Mouse (Mus musculus) neural tube, embryonic 12.5 days (tissue): Measurements from ENCODE around the gene Ppp6r2. TPM values are rescaled to one million over a fixed set of nuclear protein-coding genes. Genes with fewer than 3 reads are reported as not detected.

ENCODE experiments used
- ATAC-seq: fragments of 200-750 bp; cut with Nextera tagmentation; 2 replicates; pipeline ENCODE4 v1.8.0; 2017; ENCODE audit warnings: low read depth, mild to moderate bottlenecking, moderate TSS enrichment, moderate library complexity; ENCODE audit not compliant: low FRiP score
- H3K27ac ChIP-seq: fragments of 300-500 bp; sonication (generic); 2 replicates; pipeline ENCODE4 v1.5.1; 2016
- H3K27me3 ChIP-seq: fragments of 300-500 bp; sonication (generic); replicated peaks from 2 replicates; pipeline ENCODE4 v1.6.1; 2016; ENCODE audit warnings: mild to moderate bottlenecking
- H3K36me3 ChIP-seq: fragments of 300-500 bp; sonication (generic); 2 replicates; pipeline ENCODE4 v1.6.1; 2016; ENCODE audit warnings: mild to moderate bottlenecking
- H3K4me1 ChIP-seq: fragments of 300-500 bp; sonication (generic); 2 replicates; pipeline ENCODE4 v1.6.1; 2016
- H3K4me2 ChIP-seq: fragments of 300-500 bp; sonication (generic); replicated peaks from 2 replicates; pipeline ENCODE4 v1.6.1; 2016; ENCODE audit warnings: mild to moderate bottlenecking
- H3K4me3 ChIP-seq: fragments of 300-500 bp; sonication (generic); 2 replicates; pipeline ENCODE4 v1.5.1; 2016
- H3K9ac ChIP-seq: fragments of 300-500 bp; sonication (generic); 2 replicates; pipeline ENCODE4 v1.6.1; 2016; ENCODE audit warnings: mild to moderate bottlenecking
- H3K9me3 ChIP-seq: fragments of 300-500 bp; sonication (generic); 2 replicates; pipeline ENCODE4 v1.6.1; 2016; ENCODE audit warnings: mild to moderate bottlenecking
- WGBS: fragments of 180-500 bp; shearing (Covaris S2); methylation state at CpG from one replicate; pipeline ENCODE4 v1.1.7; 2016; 5-methylcytosine and 5-hydroxymethylcytosine counted together
- polyA plus RNA-seq: library from polyadenylated mRNA; unstranded; fragments of >200 nt; fragmentation: Nextera tagmentation; extraction: Ambion mirVana; gene quantifications from 2 replicates; pipeline ENCODE4 v1.2.1, GENCODE M21; 2016

Ppp6r2 gene
- polyA plus RNA-seq, 1 experiment from 2014 or later, result 56.9 TPM

DNA sequence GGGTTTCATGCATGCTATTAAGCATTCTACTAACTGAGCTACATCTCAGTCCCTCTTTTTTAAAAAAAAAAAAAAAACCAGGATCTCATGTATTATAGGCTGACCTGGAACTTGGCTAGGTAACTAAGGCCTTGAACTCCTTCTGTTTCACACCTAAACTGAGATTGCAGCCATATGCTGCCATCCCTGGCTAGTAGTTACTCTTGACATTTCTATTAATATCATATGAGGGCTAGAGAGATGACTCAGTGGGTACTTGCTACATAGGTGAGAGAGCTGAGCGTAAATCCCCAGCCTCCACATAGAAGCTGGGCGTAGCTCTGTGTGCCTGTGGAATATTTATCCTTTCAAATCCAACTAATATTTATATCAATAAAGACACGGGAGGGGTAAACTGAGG is 3.6 kb downstream of the Ppp6r2 start:
- Histone ChIP-seq H3K9me3 (no peaks in the 10 kb centered on the region), H3K4me3 (no peak overlapping the region), H3K27ac (no peak overlapping the region), H3K27me3 (no peaks in the 10 kb centered on the region), H3K4me2 (no peak overlapping the region), H3K36me3 (peaks cover 17% of the 10 kb centered on the region), H3K4me1 (peaks cover 23% of the 10 kb centered on the region), H3K9ac (no peak overlapping the region)
- no peak for ATAC-seq
- WGBS, result 94% methylated on average over 3 of the region's 3 CpGs

DNA sequence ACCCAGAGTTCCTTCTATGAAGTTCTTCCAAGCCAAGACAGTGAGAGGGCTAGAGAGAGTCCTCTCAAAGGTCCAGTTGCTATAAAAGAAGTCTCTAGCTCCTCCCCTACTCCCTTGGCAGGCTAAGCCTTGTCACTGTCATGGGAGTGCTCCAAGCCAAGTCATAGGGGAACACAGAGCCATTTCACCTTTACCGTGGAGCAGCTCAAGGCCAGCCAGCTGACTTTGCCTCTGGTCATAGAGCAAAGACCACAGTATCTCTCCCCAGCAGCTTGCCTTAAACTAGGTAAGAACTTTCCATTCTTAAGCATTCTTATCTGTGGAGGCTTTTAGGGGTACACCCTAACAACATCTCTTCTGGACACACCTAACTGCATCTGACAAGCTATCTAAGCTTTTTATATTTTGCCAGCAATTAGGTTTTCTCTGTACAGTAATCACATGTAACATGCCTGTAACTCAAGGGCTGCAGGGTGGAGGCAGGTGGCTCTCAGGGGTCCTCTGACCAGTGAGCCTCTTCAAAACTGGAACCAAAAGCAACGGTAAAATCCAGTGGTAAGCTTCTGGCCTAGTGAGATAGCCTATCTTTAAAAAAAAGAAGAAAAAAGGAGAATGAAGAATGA is 4.4 kb downstream of the Ppp6r2 start:
- no peak overlapping the region for H3K9ac ChIP-seq
- H3K9me3 ChIP-seq, result no peaks in the 10 kb centered on the region
- no peak overlapping the region for H3K4me2 ChIP-seq
- H3K4me1 ChIP-seq, result peaks cover 23% of the 10 kb centered on the region
- no peak overlapping the region for H3K27ac ChIP-seq
- WGBS, result 85% methylated on average over 2 of the region's 2 CpGs
- ATAC-seq, result no peak
- H3K4me3 ChIP-seq, result no peak overlapping the region
- H3K27me3 ChIP-seq, result no peaks in the 10 kb centered on the region
- peaks cover 17% of the 10 kb centered on the region for H3K36me3 ChIP-seq

DNA sequence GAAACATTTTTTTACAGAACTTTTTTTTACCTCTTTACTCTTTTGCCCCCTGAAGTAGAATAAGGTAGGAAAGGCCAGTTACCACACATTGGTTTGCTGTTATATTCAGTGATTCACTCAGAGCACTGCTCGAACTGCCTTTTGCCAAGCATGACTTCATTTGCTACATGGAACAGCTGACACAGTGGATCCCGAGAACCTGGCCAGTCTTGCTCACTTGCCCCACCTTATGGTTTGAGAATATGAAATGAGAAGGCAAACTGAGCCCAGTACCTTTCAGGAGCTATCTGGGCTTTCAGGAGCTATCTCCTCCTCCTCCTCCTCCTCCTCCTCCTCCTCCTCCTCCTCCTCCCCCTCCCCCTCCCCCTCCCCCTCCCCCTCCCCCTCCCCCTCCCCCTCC is 22.2 kb downstream of the Ppp6r2 start:
- Histone ChIP-seq H3K4me3 (no peak overlapping the region), H3K27me3 (no peaks in the 10 kb centered on the region), H3K4me2 (no peak overlapping the region), H3K4me1 (no peaks in the 10 kb centered on the region), H3K27ac (no peak overlapping the region), H3K9ac (no peak overlapping the region), H3K9me3 (no peaks in the 10 kb centered on the region), H3K36me3 (0 out of 2 replicates have a peak, but pooled peaks cover 7% of the 10 kb centered on the region)
- ATAC-seq, result no peak
- 62% methylated on average over 2 of the region's 2 CpGs for WGBS

DNA sequence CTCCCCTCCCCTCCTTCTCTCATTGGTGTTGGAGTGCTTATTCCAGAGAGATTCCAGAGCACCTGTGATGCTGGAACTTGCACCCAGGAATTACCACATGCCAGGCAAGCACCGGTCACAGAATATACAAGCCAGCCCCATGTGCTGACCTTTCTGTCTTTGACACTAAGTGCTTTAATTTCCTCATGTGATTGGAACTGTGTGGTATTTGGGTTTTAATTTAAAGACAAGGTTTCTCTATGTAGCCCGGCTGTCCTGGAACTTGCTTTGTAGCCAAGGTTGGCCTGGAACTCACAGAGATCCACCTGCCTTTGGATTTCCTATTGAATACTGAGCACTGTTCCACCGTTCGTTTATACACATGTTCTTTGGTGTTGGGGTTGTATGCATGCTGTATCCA is 22.7 kb downstream of the Ppp6r2 start:
- no peak for ATAC-seq
- Histone ChIP-seq H3K4me3 (no peak overlapping the region), H3K4me1 (no peaks in the 10 kb centered on the region), H3K27ac (no peak overlapping the region), H3K9ac (no peak overlapping the region), H3K27me3 (no peaks in the 10 kb centered on the region), H3K36me3 (0 out of 2 replicates have a peak, but pooled peaks cover 7% of the 10 kb centered on the region), H3K9me3 (no peaks in the 10 kb centered on the region), H3K4me2 (no peak overlapping the region)
- 90% methylated on average over 4 of the region's 4 CpGs for WGBS

DNA sequence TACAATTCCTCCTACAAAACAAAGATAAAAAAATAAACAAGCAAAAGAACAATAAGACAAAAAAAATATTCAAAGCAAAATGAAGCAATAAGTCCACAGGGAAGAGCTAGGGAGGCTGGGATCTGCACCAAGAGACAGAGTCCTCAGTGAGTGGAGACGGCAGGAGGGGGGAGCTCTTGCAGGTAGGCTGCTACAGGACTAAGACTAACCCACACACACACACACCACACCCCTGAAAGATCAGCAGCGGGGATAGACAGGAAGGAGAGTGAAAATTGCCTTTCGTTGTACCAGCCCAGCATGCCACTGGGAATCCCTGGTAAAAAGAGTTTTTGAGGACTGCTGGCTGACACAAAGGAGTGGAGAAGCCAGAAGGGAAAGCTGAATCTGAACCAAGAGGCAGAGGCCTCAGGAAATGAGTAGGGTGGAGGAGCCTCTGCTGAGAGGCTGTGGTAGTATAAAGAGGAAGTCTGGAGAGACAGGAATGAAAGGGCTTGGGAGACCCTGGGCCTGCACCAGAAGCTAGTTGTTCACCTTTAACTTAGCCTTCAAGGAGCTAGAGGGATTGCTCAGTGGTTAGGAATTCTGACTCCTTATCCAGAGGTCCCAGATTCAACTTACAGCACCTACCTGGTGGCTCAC is 28.5 kb downstream of the Ppp6r2 start:
- Histone ChIP-seq H3K9ac (no peak overlapping the region), H3K4me3 (no peak overlapping the region), H3K9me3 (no peaks in the 10 kb centered on the region), H3K4me2 (no peak overlapping the region), H3K4me1 (no peaks in the 10 kb centered on the region), H3K27ac (no peak overlapping the region), H3K27me3 (no peaks in the 10 kb centered on the region), H3K36me3 (peaks cover 26% of the 10 kb centered on the region)
- no peak for ATAC-seq
- WGBS, result 73% methylated on average over 3 of the region's 3 CpGs

DNA sequence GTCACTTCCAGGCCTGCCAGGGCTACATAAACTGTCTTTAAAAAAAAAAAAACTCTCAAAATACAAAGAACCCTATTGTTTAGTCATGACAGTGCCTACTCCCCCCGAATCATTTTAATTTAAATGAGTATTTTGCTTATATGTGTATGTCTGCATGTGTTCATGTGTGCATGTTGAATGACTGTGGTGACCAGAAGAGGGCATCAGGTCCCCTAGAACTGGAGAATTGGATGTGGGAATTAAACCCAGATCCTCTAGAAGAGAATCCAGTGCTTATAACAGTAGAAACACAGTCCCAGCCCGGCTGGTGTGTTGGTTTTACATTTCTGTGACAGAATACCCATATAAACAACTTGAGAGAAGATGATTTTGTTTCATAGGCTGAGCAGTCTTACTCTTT is 29.7 kb downstream of the Ppp6r2 start:
- H3K9ac ChIP-seq, result no peak overlapping the region
- H3K9me3 ChIP-seq, result no peaks in the 10 kb centered on the region
- no peaks in the 10 kb centered on the region for H3K4me1 ChIP-seq
- 84% methylated on average over 2 of the region's 2 CpGs for WGBS
- no peak overlapping the region for H3K27ac ChIP-seq
- no peak overlapping the region for H3K4me2 ChIP-seq
- no peak overlapping the region for H3K4me3 ChIP-seq
- H3K27me3 ChIP-seq, result no peaks in the 10 kb centered on the region
- ATAC-seq, result no peak
- peaks cover 29% of the 10 kb centered on the region for H3K36me3 ChIP-seq

DNA sequence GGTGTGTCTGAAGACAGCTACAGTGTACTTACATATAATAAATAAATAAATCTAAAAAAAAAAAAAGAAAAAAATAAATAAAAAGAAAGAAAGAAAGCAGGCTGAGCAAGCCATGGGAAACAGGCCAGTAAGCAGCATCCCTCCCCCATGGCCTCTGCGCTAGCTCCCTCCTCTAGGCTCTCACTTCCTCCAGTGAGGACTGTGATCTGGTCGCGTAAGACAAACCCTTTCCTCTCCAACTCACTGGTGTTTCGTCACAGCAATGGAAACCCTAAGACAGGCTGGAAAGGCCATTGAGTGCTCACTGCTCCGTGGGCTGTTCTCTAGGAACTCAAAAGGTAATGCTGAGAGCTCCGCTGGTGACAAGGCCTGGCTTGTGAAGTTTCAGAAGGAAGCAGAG is 37.7 kb downstream of the Ppp6r2 start:
- no peak overlapping the region for H3K27ac ChIP-seq
- WGBS, result 89% methylated on average over 6 of the region's 6 CpGs
- H3K4me2 ChIP-seq, result no peak overlapping the region
- H3K9ac ChIP-seq, result no peak overlapping the region
- H3K36me3 ChIP-seq, result peaks cover 29% of the 10 kb centered on the region
- H3K4me3 ChIP-seq, result no peak overlapping the region
- no peaks in the 10 kb centered on the region for H3K27me3 ChIP-seq
- no peaks in the 10 kb centered on the region for H3K4me1 ChIP-seq
- no peaks in the 10 kb centered on the region for H3K9me3 ChIP-seq
- ATAC-seq, result no peak

DNA sequence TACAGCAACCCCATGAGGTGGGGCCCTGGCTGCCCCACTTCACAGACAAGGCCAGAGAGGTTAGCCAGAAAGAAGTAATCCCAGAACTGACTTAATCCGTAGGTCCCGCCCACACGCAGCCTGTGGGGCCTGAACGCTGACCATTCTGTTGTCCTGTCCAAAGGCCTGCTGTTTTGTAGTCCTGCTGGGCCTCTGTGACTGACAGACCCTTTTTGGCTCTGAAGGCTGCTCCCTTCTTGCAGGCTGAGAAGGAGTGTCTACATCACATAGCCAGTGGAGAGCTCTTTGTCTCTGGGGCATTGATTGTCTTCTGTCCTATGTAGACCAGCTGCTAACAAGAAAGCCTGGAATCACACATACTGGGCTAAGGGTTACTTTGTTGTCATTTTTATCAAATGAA is 44.0 kb downstream of the Ppp6r2 start:
- WGBS, result 63% methylated on average over 4 of the region's 4 CpGs
- no peaks in the 10 kb centered on the region for H3K27me3 ChIP-seq
- no peak overlapping the region for H3K9ac ChIP-seq
- H3K4me1 ChIP-seq, result no peaks in the 10 kb centered on the region
- H3K36me3 ChIP-seq, result peaks cover 47% of the 10 kb centered on the region
- H3K4me3 ChIP-seq, result no peak overlapping the region
- no peak for ATAC-seq
- no peaks in the 10 kb centered on the region for H3K9me3 ChIP-seq
- no peak overlapping the region for H3K4me2 ChIP-seq
- H3K27ac ChIP-seq, result no peak overlapping the region

DNA sequence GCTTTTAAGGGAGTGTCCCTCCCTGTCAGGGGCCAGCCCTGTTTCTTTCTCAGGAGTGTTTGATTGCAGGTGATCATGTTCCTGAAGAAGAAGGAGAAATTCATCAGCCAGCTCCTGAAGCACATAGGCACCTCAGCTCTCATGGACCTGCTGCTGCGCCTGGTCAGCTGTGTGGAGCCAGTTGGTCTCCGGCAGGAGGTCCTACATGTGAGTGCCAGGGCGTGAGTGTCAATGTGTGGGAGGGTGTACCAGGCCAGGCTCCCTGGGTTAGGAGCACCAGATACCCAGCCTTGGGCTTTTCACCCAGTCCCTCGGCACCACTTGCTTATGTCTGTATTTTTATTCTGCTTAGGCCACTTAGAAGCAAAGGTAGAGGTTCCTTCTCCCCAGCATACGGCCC is 47.6 kb downstream of the Ppp6r2 start:
- 88% methylated on average over 5 of the region's 5 CpGs for whole genome bisulfite sequencing
- H3K4me3 ChIP-seq, result no peak overlapping the region
- no peaks in the 10 kb centered on the region for H3K9me3 ChIP-seq
- H3K27me3 ChIP-seq, result no peaks in the 10 kb centered on the region
- peaks cover 57% of the 10 kb centered on the region for H3K36me3 ChIP-seq
- ATAC-seq, result no peak
- no peak overlapping the region for H3K4me2 ChIP-seq
- H3K27ac ChIP-seq, result no peak overlapping the region
- no peaks in the 10 kb centered on the region for H3K4me1 ChIP-seq
- H3K9ac ChIP-seq, result no peak overlapping the region

DNA sequence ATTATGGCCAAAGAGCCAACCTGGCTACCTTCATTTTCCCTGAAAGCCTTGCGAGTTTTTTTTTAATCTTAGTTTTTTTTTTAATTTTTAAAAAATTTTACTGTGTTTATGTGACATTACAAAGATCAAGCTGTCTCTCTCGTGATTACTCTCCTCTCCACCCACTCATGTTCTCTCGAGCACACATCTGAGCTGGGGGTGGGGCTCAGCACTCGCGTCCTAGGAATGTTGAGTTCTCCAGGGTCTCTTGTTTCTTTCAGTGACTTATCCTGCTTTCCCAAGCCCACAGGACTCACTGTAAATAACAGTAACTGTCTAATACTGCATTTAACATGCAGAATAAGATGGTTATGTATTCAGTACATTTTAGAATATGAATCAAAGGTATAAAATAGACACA is 53.1 kb downstream of the Ppp6r2 start:
- Histone ChIP-seq H3K4me2 (no peak overlapping the region), H3K36me3 (peaks cover 65% of the 10 kb centered on the region), H3K9me3 (no peaks in the 10 kb centered on the region), H3K4me3 (no peak overlapping the region), H3K27me3 (no peaks in the 10 kb centered on the region), H3K27ac (no peak overlapping the region), H3K4me1 (no peaks in the 10 kb centered on the region), H3K9ac (no peak overlapping the region)
- no peak for ATAC-seq
- 91% methylated on average over 5 of the region's 5 CpGs for WGBS

DNA sequence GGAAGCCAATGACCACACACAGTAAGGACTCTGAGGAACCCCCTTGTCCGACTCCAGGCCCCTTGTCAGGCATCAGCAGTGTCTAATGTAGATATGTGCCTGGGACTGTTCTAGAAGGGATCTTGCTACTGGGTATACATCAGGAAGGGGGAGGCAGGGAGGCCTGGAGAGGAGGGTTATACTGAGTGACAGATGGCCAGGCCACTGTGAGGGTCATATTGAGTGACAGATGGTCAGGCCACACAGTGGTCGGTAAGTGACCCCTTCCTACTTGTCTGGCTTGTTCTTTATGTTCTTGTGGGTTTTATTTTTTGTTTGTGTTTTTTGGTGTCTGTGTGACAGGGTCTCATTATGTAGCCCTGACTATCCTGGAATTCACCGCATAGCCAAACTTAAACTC is 64.1 kb downstream of the Ppp6r2 start:
- Histone ChIP-seq H3K4me1 (no peaks in the 10 kb centered on the region), H3K27ac (no peak overlapping the region), H3K9me3 (no peaks in the 10 kb centered on the region), H3K4me3 (no peak overlapping the region), H3K9ac (no peak overlapping the region), H3K27me3 (no peaks in the 10 kb centered on the region), H3K36me3 (peaks cover 81% of the 10 kb centered on the region), H3K4me2 (no peak overlapping the region)
- 77% methylated on average over 3 of the region's 3 CpGs for WGBS
- ATAC-seq, result no peak

DNA sequence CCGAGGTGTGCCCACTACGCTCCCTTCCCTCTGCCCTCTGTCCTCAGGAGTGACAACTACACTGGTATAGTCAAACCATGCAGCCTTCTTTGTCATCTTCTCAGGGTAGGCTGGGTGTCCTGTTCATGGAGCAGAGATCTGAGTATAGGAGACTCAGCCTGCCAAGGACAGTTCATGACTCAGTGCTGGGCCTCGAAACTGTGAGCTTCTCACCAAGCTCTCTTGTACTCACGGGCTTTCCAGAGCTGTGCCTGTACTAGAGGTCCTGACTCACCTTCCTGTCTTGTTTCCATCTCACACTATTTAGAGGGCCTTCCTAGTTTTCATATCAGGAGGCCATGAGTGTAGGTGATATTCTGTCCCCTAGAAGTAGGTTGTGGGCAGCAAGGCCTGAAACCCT is 66.0 kb downstream of the Ppp6r2 start:
- 94% methylated on average over 4 of the region's 4 CpGs for WGBS
- H3K4me1 ChIP-seq, result no peaks in the 10 kb centered on the region
- ATAC-seq, result no peak
- H3K36me3 ChIP-seq, result peaks cover 91% of the 10 kb centered on the region
- no peak overlapping the region for H3K4me3 ChIP-seq
- no peaks in the 10 kb centered on the region for H3K9me3 ChIP-seq
- no peaks in the 10 kb centered on the region for H3K27me3 ChIP-seq
- H3K4me2 ChIP-seq, result no peak overlapping the region
- H3K9ac ChIP-seq, result no peak overlapping the region
- no peak overlapping the region for H3K27ac ChIP-seq

DNA sequence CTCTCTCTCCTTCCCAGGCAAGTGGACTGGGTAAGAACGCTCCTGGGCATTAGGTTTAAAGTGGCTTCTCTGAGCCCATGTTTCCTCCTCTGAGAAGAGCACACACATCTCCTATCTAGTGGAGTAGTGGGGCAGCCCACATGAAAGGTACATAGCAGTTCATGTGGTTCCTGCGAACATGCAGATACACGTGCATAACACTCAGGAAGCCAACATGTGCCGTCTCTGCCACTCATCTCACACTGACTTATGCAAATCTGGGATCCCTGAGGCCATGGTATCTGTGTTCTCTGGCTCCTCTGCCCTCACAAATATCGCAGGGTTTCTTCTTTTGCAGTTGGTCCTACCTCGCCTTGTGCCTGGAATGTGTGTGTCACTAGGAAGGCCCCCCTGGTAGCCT is 71.2 kb downstream of the Ppp6r2 start:
- Histone ChIP-seq H3K9me3 (no peaks in the 10 kb centered on the region), H3K36me3 (peaks cover 88% of the 10 kb centered on the region), H3K9ac (no peak overlapping the region)

More for the DNA sequence above, 71.2 kb downstream of the Ppp6r2 start:
- no peaks in the 10 kb centered on the region for H3K4me1 ChIP-seq
- WGBS, result 83% methylated on average over 6 of the region's 6 CpGs
- H3K27me3 ChIP-seq, result no peaks in the 10 kb centered on the region
- no peak overlapping the region for H3K4me3 ChIP-seq
- no peak for ATAC-seq
- no peak overlapping the region for H3K27ac ChIP-seq
- H3K4me2 ChIP-seq, result no peak overlapping the region
